Mouse (Mus musculus) E14TG2a.4 (cell line): Measurements from ENCODE around the gene AC134908.4.
A peak's percentile ranks its signal among the peaks of the same experiment; 100 is the strongest.

Experiments used
- H3K27me3 ChIP-seq: 2 replicates; pipeline ENCODE4 v1.6.1; 2014; ENCODE audit warnings: low read length, control low read depth; ENCODE audit not compliant: insufficient read depth
- H3K36me3 ChIP-seq: 2 replicates; pipeline ENCODE4 v1.6.1; 2014; ENCODE audit warnings: low read length, control low read depth; ENCODE audit not compliant: insufficient read depth
- H3K4me1 ChIP-seq: replicated peaks from 2 replicates; pipeline ENCODE4 v1.6.1; 2014; ENCODE audit warnings: low read depth, low read length, control low read depth
- H3K4me3 ChIP-seq: replicated peaks from 2 replicates; pipeline ENCODE4 v1.5.1; 2014; ENCODE audit warnings: mild to moderate bottlenecking, low read length
- H3K9me3 ChIP-seq: 2 replicates; pipeline ENCODE4 v1.6.1; 2014; ENCODE audit warnings: low read length, control low read depth
- CTCF ChIP-seq: conservative IDR thresholded peaks from 2 replicates; pipeline ENCODE4 v1.5.1; 2014; ENCODE audit warnings: low read length
- NANOG ChIP-seq: IDR thresholded peaks from 2 replicates; pipeline ENCODE4 v1.6.1; 2014; ENCODE audit warnings: borderline replicate concordance, low read length, mixed read lengths
- POU5F1 ChIP-seq: IDR thresholded peaks from 2 replicates; pipeline ENCODE4 v1.6.1; 2014; ENCODE audit warnings: low read length, borderline replicate concordance

AC134908.4 gene

DNA sequence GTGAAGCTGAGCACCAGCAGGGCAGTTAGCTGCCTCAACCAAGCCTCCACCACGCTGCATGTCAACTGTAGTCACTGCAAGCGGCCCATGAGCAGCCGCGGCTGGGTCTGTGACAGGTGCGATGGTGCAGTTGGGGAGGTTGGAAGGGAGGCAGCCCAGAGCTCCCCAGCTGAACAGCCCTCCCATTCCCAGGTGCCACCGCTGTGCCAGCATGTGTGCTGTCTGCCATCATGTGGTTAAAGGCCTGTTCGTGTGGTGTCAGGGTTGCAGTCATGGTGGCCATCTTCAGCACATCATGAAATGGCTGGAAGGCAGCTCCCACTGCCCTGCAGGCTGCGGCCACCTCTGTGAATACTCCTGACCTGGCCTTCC is 32.8 kb upstream of the AC134908.4 start:
- TF ChIP-seq NANOG (no peak), POU5F1 (no peak), CTCF (no peak)
- H3K4me1 ChIP-seq, result peaks cover 83% of the 10 kb centered on the region
- no peaks in the 10 kb centered on the region for H3K27me3 ChIP-seq
- H3K9me3 ChIP-seq, result no peaks in the 10 kb centered on the region
- H3K4me3 ChIP-seq, result peak overlapping the region; percentile 95
- H3K36me3 ChIP-seq, result peaks cover 65% of the 10 kb centered on the region

DNA sequence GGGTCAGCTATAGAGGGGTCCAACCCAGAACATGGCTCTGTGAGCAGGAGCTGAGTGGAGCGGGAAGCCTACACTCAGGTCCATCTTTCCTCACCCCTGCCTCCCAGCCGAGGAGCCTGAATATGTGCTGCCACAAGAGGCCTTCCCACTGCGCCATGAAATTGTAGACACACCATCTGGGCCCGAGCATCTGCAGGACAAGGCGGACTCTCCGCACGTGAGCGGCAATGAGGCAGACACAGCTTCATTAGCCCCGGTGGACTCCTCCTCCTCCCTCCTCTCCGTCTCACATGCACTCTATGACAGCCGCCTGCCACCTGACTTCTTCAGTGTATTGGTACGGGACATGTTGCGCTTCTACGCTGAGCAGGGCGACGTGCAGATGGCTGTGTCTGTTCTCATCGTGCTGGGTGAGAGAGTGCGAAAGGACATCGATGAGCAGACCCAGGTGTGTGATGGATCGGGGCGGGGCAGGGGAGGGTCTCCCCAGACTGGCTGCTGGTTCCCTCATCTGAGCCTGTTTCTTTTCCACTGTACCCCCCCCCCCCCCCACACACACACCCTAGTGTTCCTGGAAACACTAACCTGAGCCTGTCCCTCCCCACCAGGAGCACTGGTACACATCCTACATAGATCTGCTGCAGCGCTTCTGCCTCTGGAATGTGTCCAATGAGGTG is 32.2 kb upstream of the AC134908.4 start:
- Histone ChIP-seq H3K27me3 (no peaks in the 10 kb centered on the region), H3K4me3 (peak overlapping the region; percentile 95), H3K36me3 (peaks cover 65% of the 10 kb centered on the region), H3K9me3 (no peaks in the 10 kb centered on the region), H3K4me1 (peaks cover 86% of the 10 kb centered on the region)
- no peak for TF ChIP-seq NANOG
- no peak for TF ChIP-seq POU5F1
- TF ChIP-seq CTCF, result no peak

- H3K27me3 ChIP-seq, result no peaks in the 10 kb centered on the region
- H3K4me3 ChIP-seq, result 0 out of 2 replicates have a peak overlapping the region, but pooled peaks have one; percentile 95
- no peak for TF ChIP-seq POU5F1
- TF ChIP-seq CTCF, result no peak
- no peak for TF ChIP-seq NANOG
- no peaks in the 10 kb centered on the region for H3K9me3 ChIP-seq
- peaks cover 85% of the 10 kb centered on the region for H3K4me1 ChIP-seq
- H3K36me3 ChIP-seq, result peaks cover 65% of the 10 kb centered on the region
Measured at GRCm38 (mm10) chr17:25827011-25827410, 31.6 kb upstream of the AC134908.4 start.

DNA sequence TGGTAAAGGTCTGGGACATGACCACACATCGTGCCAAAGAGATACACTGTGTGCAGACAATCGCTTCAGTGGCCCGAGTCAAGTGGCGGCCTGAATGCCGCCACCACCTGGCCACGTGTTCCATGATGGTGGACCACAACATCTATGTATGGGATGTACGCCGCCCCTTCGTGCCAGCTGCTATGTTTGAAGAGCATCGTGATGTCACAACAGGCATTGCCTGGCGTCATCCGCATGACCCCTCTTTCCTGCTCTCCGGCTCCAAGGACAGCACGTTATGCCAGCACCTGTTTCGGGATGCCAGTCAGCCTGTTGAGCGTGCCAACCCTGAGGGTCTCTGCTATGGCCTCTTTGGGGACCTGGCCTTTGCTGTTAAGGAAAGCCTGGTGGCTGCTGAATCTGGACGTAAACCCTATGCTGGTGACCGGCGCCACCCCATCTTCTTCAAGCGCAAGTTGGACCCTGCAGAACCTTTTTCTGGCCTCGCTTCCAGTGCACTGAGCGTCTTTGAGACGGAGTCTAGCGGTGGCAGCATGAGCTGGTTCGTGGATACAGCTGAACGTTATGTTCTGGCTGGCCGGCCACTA is 30.6 kb upstream of the AC134908.4 start:
- TF ChIP-seq POU5F1 (no peak), NANOG (no peak)
- no peaks in the 10 kb centered on the region for H3K27me3 ChIP-seq
- peaks cover 55% of the 10 kb centered on the region for H3K36me3 ChIP-seq
- H3K9me3 ChIP-seq, result no peaks in the 10 kb centered on the region
- H3K4me3 ChIP-seq, result peak overlapping the region; percentile 55
- peaks cover 76% of the 10 kb centered on the region for H3K4me1 ChIP-seq

DNA sequence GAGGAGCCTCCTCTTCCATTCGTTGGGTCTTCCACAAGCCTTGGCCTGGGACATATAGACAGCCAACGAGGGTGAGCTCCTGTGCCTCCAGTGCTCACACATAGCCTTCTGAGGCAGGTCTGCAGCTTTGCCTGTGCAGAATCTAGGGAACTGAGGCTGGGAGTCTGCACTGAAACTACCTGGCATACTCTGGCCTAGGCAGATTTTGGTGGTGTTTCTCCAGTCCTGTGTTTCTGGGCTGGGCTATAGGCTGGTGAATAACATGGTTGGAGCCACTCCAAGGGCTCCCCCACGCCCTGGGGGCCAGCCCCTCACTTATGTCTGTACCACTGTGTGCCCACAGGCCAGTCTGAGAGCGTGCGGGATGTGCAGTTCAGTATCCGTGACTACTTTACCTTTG is 29.9 kb upstream of the AC134908.4 start:
- peaks cover 68% of the 10 kb centered on the region for H3K4me1 ChIP-seq
- peaks cover 48% of the 10 kb centered on the region for H3K36me3 ChIP-seq
- no peak for TF ChIP-seq POU5F1
- no peak for TF ChIP-seq NANOG
- no peak for TF ChIP-seq CTCF

GRCm38 (mm10) chr17:25824362-25825142 is 29.1 kb upstream of the AC134908.4 start:
- no peaks in the 10 kb centered on the region for H3K27me3 ChIP-seq
- no peaks in the 10 kb centered on the region for H3K9me3 ChIP-seq
- H3K36me3 ChIP-seq, result peaks cover 40% of the 10 kb centered on the region
- peak overlapping the region; percentile 93 for H3K4me3 ChIP-seq
- no peak for TF ChIP-seq CTCF
- TF ChIP-seq NANOG, result no peak
- TF ChIP-seq POU5F1, result no peak
- H3K4me1 ChIP-seq, result peaks cover 68% of the 10 kb centered on the region

More for the DNA sequence above, 29.9 kb upstream of the AC134908.4 start:
- H3K9me3 ChIP-seq, result no peaks in the 10 kb centered on the region
- peak overlapping the region; percentile 55 for H3K4me3 ChIP-seq
- H3K27me3 ChIP-seq, result no peaks in the 10 kb centered on the region

- H3K4me1 ChIP-seq, result peaks cover 70% of the 10 kb centered on the region
- H3K27me3 ChIP-seq, result peaks cover 9% of the 10 kb centered on the region
- H3K36me3 ChIP-seq, result peaks cover 37% of the 10 kb centered on the region
- TF ChIP-seq CTCF (no peak), NANOG (no peak), POU5F1 (no peak)
- H3K4me3 ChIP-seq, result peak within 1 kb of the TSS; percentile 93
- H3K9me3 ChIP-seq, result no peaks in the 10 kb centered on the region
Measured at GRCm38 (mm10) chr17:25823452-25823851, 28.0 kb upstream of the AC134908.4 start, which contains the start of gene Wdr24. Wdr24 (plus strand) TSS chr17:25823627.

- H3K27me3 ChIP-seq, result peaks cover 51% of the 10 kb centered on the region
- TF ChIP-seq POU5F1 (no peak), CTCF (no peak), NANOG (no peak)
Measured at GRCm38 (mm10) chr17:25818851-25819780, 23.7 kb upstream of the AC134908.4 start.

More at GRCm38 (mm10) chr17:25818851-25819780, 23.7 kb upstream of the AC134908.4 start:
- H3K4me3 ChIP-seq, result peak overlapping the region; percentile 82
- H3K36me3 ChIP-seq, result no peaks in the 10 kb centered on the region
- H3K9me3 ChIP-seq, result no peaks in the 10 kb centered on the region
- H3K4me1 ChIP-seq, result peaks cover 49% of the 10 kb centered on the region
